Mouse (Mus musculus): ENCODE data around the gene Gk.
A peak's percentile ranks its signal among the peaks of the same experiment; 100 is the strongest.

The Gk gene

GRCm38 (mm10) chrX:85776544-85777087, at the start of gene Gk:
TSS of gene Gk (minus strand) at chrX:85776819.
- DNase-seq, result peak; percentile 97 to 98

GRCm38 (mm10) chrX:85804706-85805376, 28.2 kb upstream of the Gk start:
- DNase-seq, result peak in 1 of 2 experiments; percentile 6

- DNase-seq, result no peak
These were observed 26.4 kb upstream of the Gk start for GRCm38 (mm10) chrX:85803006-85803405.

GRCm38 (mm10) chrX:85797449-85797848, 20.8 kb upstream of the Gk start:
- DNase-seq, result no peak

- no peak for DNase-seq
These were observed 1.7 kb upstream of the Gk start for GRCm38 (mm10) chrX:85778346-85778745.

- DNase-seq, result peak in 1 of 2 experiments; percentile 44
These were observed 522 bp upstream of the Gk start for GRCm38 (mm10) chrX:85777141-85777540.

GRCm38 (mm10) chrX:85775879-85776543, 608 bp downstream of the Gk start:
- DNase-seq, result no peak

GRCm38 (mm10) chrX:85771303-85771702, 5.3 kb downstream of the Gk start:
- no peak for DNase-seq

GRCm38 (mm10) chrX:85770747-85771146, 5.9 kb downstream of the Gk start:
- DNase-seq, result no peak

- no peak for DNase-seq
These were observed 8.0 kb downstream of the Gk start for GRCm38 (mm10) chrX:85768578-85768977.

GRCm38 (mm10) chrX:85756005-85756404, 20.6 kb downstream of the Gk start:
- no peak for DNase-seq

GRCm38 (mm10) chrX:85743837-85744236, 32.8 kb downstream of the Gk start:
- no peak for DNase-seq

GRCm38 (mm10) chrX:85733228-85733627, 43.4 kb downstream of the Gk start:
- DNase-seq, result no peak

- DNase-seq, result no peak
These were observed 45.3 kb downstream of the Gk start for GRCm38 (mm10) chrX:85731133-85731938.

- peak in 1 of 2 experiments; percentile 9 for DNase-seq
These were observed 55.4 kb downstream of the Gk start for GRCm38 (mm10) chrX:85721226-85721625.

- DNase-seq, result no peak
These were observed 66.2 kb downstream of the Gk start for GRCm38 (mm10) chrX:85710399-85710798.

- DNase-seq, result no peak
These were observed 70.9 kb downstream of the Gk start for GRCm38 (mm10) chrX:85705715-85706114.

GRCm38 (mm10) chrX:85683723-85684122, 92.9 kb downstream of the Gk start:
- DNase-seq, result no peak

- DNase-seq, result no peak
These were observed 94.5 kb downstream of the Gk start for GRCm38 (mm10) chrX:85682125-85682524.

GRCm38 (mm10) chrX:85676808-85677207, 99.8 kb downstream of the Gk start:
- DNase-seq, result peak in 1 of 2 experiments; percentile 51

All from lung, postnatal 4 days (tissue).